8 mouse cellular contexts compared by ENCODE assay signal in the genomic region with DNA sequence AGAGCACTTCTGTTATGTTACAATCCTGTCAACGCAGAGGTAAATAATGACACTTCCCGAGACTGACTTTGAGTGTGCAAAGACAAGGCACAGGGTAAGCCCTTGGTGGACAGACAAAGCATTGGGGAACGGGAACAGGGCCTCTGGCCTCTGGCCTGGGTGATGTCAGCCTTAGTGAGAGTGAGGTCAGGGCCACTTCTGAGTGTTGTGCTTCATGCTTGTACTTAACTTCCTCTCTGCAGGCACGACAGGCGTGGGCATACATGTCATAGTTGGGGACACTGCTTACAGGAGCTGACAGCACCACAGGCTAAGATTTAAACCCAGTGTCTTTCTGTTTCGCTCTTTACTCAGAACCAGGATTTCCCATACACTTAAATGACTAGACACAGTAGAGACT. TPM values are rescaled to one million over a fixed set of nuclear protein-coding genes. Genes with fewer than 3 reads are reported as not detected.
DNase-seq lines count a peak whose midpoint lies in the region; ATAC-seq and TF ChIP-seq lines count a peak whose summit lies in the region.

No protein-coding gene starts in this region.

- no peak for TF ChIP-seq CTCF in thymus, adult 2 months (IDR thresholded peaks at IDR 0.05; ENCODE audit: borderline replicate concordance, control insufficient read depth, extremely low read depth, insufficient read depth, low read length, poor library complexity)

- H3K9me3 ChIP-seq in kidney, embryonic 15.5 days (replicated peaks) = no peaks in the 10 kb centered on the region
- H3K9me3 ChIP-seq in embryonic facial prominence, embryonic 15.5 days (replicated peaks) = no peaks in the 10 kb centered on the region
- no peaks in the 10 kb centered on the region for H3K9me3 ChIP-seq in midbrain, embryonic 11.5 days (ENCODE audit: control insufficient read depth, low read length)

- no peak for TF ChIP-seq POLR2A in thymus, adult 2 months (IDR thresholded peaks at IDR 0.05; ENCODE audit: control insufficient read depth, extremely low read depth, insufficient read depth, low read length, poor library complexity)

- DNase-seq in kidney, adult 18-20 months = no peak
- peak; percentile 54 for DNase-seq in induced T-regulatory cell, adult 2 months (ENCODE audit: low read depth)
- DNase-seq in midbrain, embryonic 11.5 days (ENCODE audit: low spot score, missing footprints) = no peak
- DNase-seq in urinary bladder, adult 2 months (ENCODE audit: low spot score) = no peak
- DNase-seq in cerebellum, adult 9-10 months = no peak
- no peak for DNase-seq in thymus, adult 2 months

- H3K4me1 ChIP-seq in kidney, embryonic 15.5 days = peaks cover 95% of the 10 kb centered on the region
- peaks cover 86% of the 10 kb centered on the region for H3K4me1 ChIP-seq in embryonic facial prominence, embryonic 15.5 days
- peaks cover 91% of the 10 kb centered on the region for H3K4me1 ChIP-seq in midbrain, embryonic 11.5 days (ENCODE audit: control insufficient read depth, insufficient read depth, low read length)
- H3K4me1 ChIP-seq in thymus, adult 2 months (replicated peaks; ENCODE audit: control insufficient read depth, insufficient read depth, low read length) = peaks cover 59% of the 10 kb centered on the region

- H3K27ac ChIP-seq in kidney, embryonic 15.5 days = peak overlapping the region; percentile 94
- peak overlapping the region; percentile 88 for H3K27ac ChIP-seq in embryonic facial prominence, embryonic 15.5 days (replicated peaks)
- no peak overlapping the region for H3K27ac ChIP-seq in midbrain, embryonic 11.5 days (ENCODE audit: low read depth, low read length)
- no peak overlapping the region for H3K27ac ChIP-seq in thymus, adult 2 months (ENCODE audit: control insufficient read depth, insufficient read depth, low read length)

- 0 out of 2 replicates have a peak overlapping the region, but pooled peaks have one; percentile 9 for H3K4me3 ChIP-seq in kidney, embryonic 15.5 days (replicated peaks)
- H3K4me3 ChIP-seq in embryonic facial prominence, embryonic 15.5 days (replicated peaks) = no peak overlapping the region
- no peak overlapping the region for H3K4me3 ChIP-seq in midbrain, embryonic 11.5 days (ENCODE audit: low read depth, low read length)
- H3K4me3 ChIP-seq in thymus, adult 2 months (ENCODE audit: control insufficient read depth, insufficient read depth, low read length) = no peak overlapping the region

- peak overlapping the region; percentile 43 for H3K4me2 ChIP-seq in kidney, embryonic 15.5 days
- H3K4me2 ChIP-seq in embryonic facial prominence, embryonic 15.5 days (replicated peaks) = no peak overlapping the region
- peak overlapping the region; percentile 32; the same call in 1 of the 2 replicates for H3K4me2 ChIP-seq in midbrain, embryonic 11.5 days

- WGBS in kidney, embryonic 15.5 days = 30% methylated on average over 6 of the region's 6 CpGs
- 39% methylated on average over 6 of the region's 6 CpGs for WGBS in embryonic facial prominence, embryonic 15.5 days
- WGBS in midbrain, embryonic 11.5 days = 45% methylated on average over 6 of the region's 6 CpGs
- WGBS in thymus, adult 2 months = 51% methylated on average over 6 of the region's 6 CpGs

- ATAC-seq in kidney, embryonic 15.5 days (replicated peaks; ENCODE audit: low FRiP score) = no peak
- no peak for ATAC-seq in embryonic facial prominence, embryonic 15.5 days (ENCODE audit: insufficient number of reproducible peaks, low FRiP score, low TSS enrichment, low read depth)
- no peak for ATAC-seq in midbrain, embryonic 11.5 days (ENCODE audit: low FRiP score)

- H3K36me3 ChIP-seq in kidney, embryonic 15.5 days = peaks cover 8% of the 10 kb centered on the region
- H3K36me3 ChIP-seq in embryonic facial prominence, embryonic 15.5 days = peaks cover 3% of the 10 kb centered on the region; the same call in 1 of the 2 replicates
- no peaks in the 10 kb centered on the region for H3K36me3 ChIP-seq in midbrain, embryonic 11.5 days (ENCODE audit: control insufficient read depth, insufficient read depth, low read length)
- H3K36me3 ChIP-seq in thymus, adult 2 months (ENCODE audit: control insufficient read depth, insufficient read depth, low read length) = no peaks in the 10 kb centered on the region

- H3K9ac ChIP-seq in kidney, embryonic 15.5 days = no peak overlapping the region
- H3K9ac ChIP-seq in embryonic facial prominence, embryonic 15.5 days = no peak overlapping the region
- H3K9ac ChIP-seq in midbrain, embryonic 11.5 days (ENCODE audit: low read length) = peak overlapping the region; percentile 53

- H3K27me3 ChIP-seq in kidney, embryonic 15.5 days = no peaks in the 10 kb centered on the region
- H3K27me3 ChIP-seq in embryonic facial prominence, embryonic 15.5 days = no peaks in the 10 kb centered on the region
- no peaks in the 10 kb centered on the region for H3K27me3 ChIP-seq in midbrain, embryonic 11.5 days (ENCODE audit: control insufficient read depth, insufficient read depth, low read length)
- no peaks in the 10 kb centered on the region for H3K27me3 ChIP-seq in thymus, adult 2 months (ENCODE audit: control insufficient read depth, insufficient read depth, low read length)

RNA-seq across cellular contexts. Expression of gene A3galt2, which starts 21.7 kb away (rescaled TPM):
- 0.22 and 0.28 TPM in 2 replicates for polyA plus RNA-seq in kidney, embryonic 15.5 days (2015; fragmentation: Nextera tagmentation; extraction: Ambion mirVana)
- 0.12 and 0.15 TPM in 2 replicates for polyA plus RNA-seq in embryonic facial prominence, embryonic 15.5 days (2015; fragmentation: Nextera tagmentation; extraction: Ambion mirVana)
- polyA plus RNA-seq in midbrain, embryonic 11.5 days (2014; fragmentation: Nextera tagmentation; extraction: Ambion mirVana) = 0.15 and 0.18 TPM in 2 replicates
- polyA plus RNA-seq in urinary bladder, adult 2 months (2012; rRNA removed) = 0.28 and 0.33 TPM in 2 replicates
- polyA plus RNA-seq in thymus, adult 2 months (2012; rRNA removed) = 1.3 and 1.6 TPM in 2 replicates

Comparison
In these comparisons a context has a peak if more than half of its experiments do, and no peak if none do; other contexts are left out.
1. H3K27ac ChIP-seq: peak in kidney, embryonic 15.5 days (single experiment) and embryonic facial prominence, embryonic 15.5 days (single experiment); none in midbrain, embryonic 11.5 days (single experiment) and thymus, adult 2 months (single experiment).